Mouse (Mus musculus) E14TG2a.4 (cell line): Measurements from ENCODE around the gene Pbx2.

Experiments
- CTCF ChIP-seq: conservative IDR thresholded peaks from 2 replicates; pipeline ENCODE4 v1.5.1; 2014; ENCODE audit warnings: low read length
- NANOG ChIP-seq: IDR thresholded peaks from 2 replicates; pipeline ENCODE4 v1.6.1; 2014; ENCODE audit warnings: borderline replicate concordance, low read length, mixed read lengths
- POU5F1 ChIP-seq: IDR thresholded peaks from 2 replicates; pipeline ENCODE4 v1.6.1; 2014; ENCODE audit warnings: low read length, borderline replicate concordance

- TF ChIP-seq CTCF = no peak
- TF ChIP-seq NANOG = no peak
- no peak for TF ChIP-seq POU5F1
Measured at GRCm38 (mm10) chr17:34615871-34616270, 24.8 kb downstream of the Pbx2 start, which contains the start of gene Egfl8.
